In genomic region chr16:33403258-33403657, GRCm38 (mm10) we compare ENCODE assay signal across 28 mouse cellular contexts. TPM values are rescaled to one million over a fixed set of nuclear protein-coding genes. Genes with fewer than 3 reads are reported as not detected.
A peak's percentile ranks its signal among the peaks of the same experiment; 100 is the strongest.
DNase-seq lines count a peak whose midpoint lies in the region; ATAC-seq and TF ChIP-seq lines count a peak whose summit lies in the region.
"Had no signal": no experiment of that assay in that cellular context is flagged by ENCODE, and none has a peak within 500 bp of the region (broad histone marks: within the 10 kb centered on the region; RNA-seq: fewer than 3 reads in every experiment).

No protein-coding gene starts in this region.

- 64% methylated on average over 2 of the region's 2 CpGs for WGBS in liver, embryonic 12.5 days (ENCODE audit: insufficient replicate concordance)
- WGBS in liver, postnatal 0 days (ENCODE audit: insufficient replicate concordance), result 60% methylated on average over 2 of the region's 2 CpGs
- 81% methylated on average over 2 of the region's 2 CpGs for WGBS in forebrain, embryonic 13.5 days

- ATAC-seq in liver, embryonic 12.5 days, result no peak
- no peak for ATAC-seq in liver, postnatal 0 days
- 0 out of 2 replicates have a peak, but pooled peaks have one; percentile 19 for ATAC-seq in erythroblast, adult 5-6 weeks (replicated peaks; ENCODE audit: low FRiP score, poor library complexity, severe bottlenecking)
- no peak for ATAC-seq in forebrain, embryonic 13.5 days
- ATAC-seq: forebrain, embryonic 16.5 days; midbrain, embryonic 15.5 days had no signal

- no peaks in the 10 kb centered on the region for H3K9me3 ChIP-seq in liver, embryonic 12.5 days (replicated peaks)
- H3K9me3 ChIP-seq in liver, postnatal 0 days (ENCODE audit: low read length), result no peaks in the 10 kb centered on the region
- H3K9me3 ChIP-seq in ES-E14 (ENCODE audit: control insufficient read depth, insufficient read depth, low read depth, low read length), result no peaks in the 10 kb centered on the region
- no peaks in the 10 kb centered on the region for H3K9me3 ChIP-seq in forebrain, embryonic 13.5 days (replicated peaks)
- H3K9me3 ChIP-seq: embryonic facial prominence, embryonic 12.5 days; forebrain, embryonic 10.5 days; heart, embryonic 15.5 days; hindbrain, embryonic 12.5 days; kidney, embryonic 15.5 days; limb, embryonic 10.5 days; limb, embryonic 15.5 days; midbrain, embryonic 10.5 days; midbrain, embryonic 15.5 days; neural tube, embryonic 13.5 days had no signal

- TF ChIP-seq CTCF in liver, postnatal 0 days (IDR thresholded peaks at IDR 0.05; ENCODE audit: low read depth), result no peak

- H3K4me1 ChIP-seq in liver, embryonic 12.5 days, result peaks cover 57% of the 10 kb centered on the region
- H3K4me1 ChIP-seq in liver, postnatal 0 days (ENCODE audit: insufficient read depth), result peaks cover 17% of the 10 kb centered on the region
- H3K4me1 ChIP-seq in ES-E14 (ENCODE audit: control insufficient read depth in 2 of 2, insufficient read depth in 2 of 2, low read length in 2 of 2, poor library complexity in 1 of 2), result peaks cover 5 to 8% of the 10 kb centered on the region in 2 experiments; a peak in 2 of 4 replicates
- H3K4me1 ChIP-seq in forebrain, embryonic 13.5 days, result peaks cover 23% of the 10 kb centered on the region

- no peak for TF ChIP-seq EP300 in liver, postnatal 0 days (IDR thresholded peaks at IDR 0.05; ENCODE audit: low read depth)

- H3K36me3 ChIP-seq in liver, embryonic 12.5 days, result peaks cover 2% of the 10 kb centered on the region; the same call in 1 of the 2 replicates
- H3K36me3 ChIP-seq in liver, postnatal 0 days (replicated peaks; ENCODE audit: insufficient read depth, low read length), result no peaks in the 10 kb centered on the region
- H3K36me3 ChIP-seq in ES-E14 (ENCODE audit: control insufficient read depth, insufficient read depth, low read length, poor library complexity, severe bottlenecking), result no peaks in the 10 kb centered on the region
- H3K36me3 ChIP-seq in forebrain, embryonic 13.5 days (ENCODE audit: poor library complexity, severe bottlenecking), result no peaks in the 10 kb centered on the region
- H3K36me3 ChIP-seq: embryonic facial prominence, embryonic 12.5 days; heart, embryonic 15.5 days; hindbrain, embryonic 12.5 days; kidney, embryonic 15.5 days; limb, embryonic 15.5 days; midbrain, embryonic 15.5 days; neural tube, embryonic 13.5 days had no signal

- H3K9ac ChIP-seq in liver, embryonic 12.5 days, result no peak overlapping the region
- no peak overlapping the region for H3K9ac ChIP-seq in liver, postnatal 0 days (replicated peaks)
- no peak overlapping the region for H3K9ac ChIP-seq in ES-E14 (ENCODE audit: insufficient read depth, low read depth, low read length, poor library complexity, severe bottlenecking)
- no peak overlapping the region for H3K9ac ChIP-seq in forebrain, embryonic 13.5 days
- H3K9ac ChIP-seq: embryonic facial prominence, embryonic 12.5 days; heart, embryonic 15.5 days; hindbrain, embryonic 12.5 days; kidney, embryonic 15.5 days; limb, embryonic 15.5 days; midbrain, embryonic 15.5 days; neural tube, embryonic 13.5 days had no signal

- no peak overlapping the region for H3K4me3 ChIP-seq in liver, embryonic 12.5 days
- H3K4me3 ChIP-seq in liver, postnatal 0 days (ENCODE audit: low read depth, low read length), result no peak overlapping the region
- H3K4me3 ChIP-seq in ES-E14 (ENCODE audit: insufficient read depth in 1 of 2, low read depth in 1 of 2, low read length in 2 of 2, poor library complexity in 1 of 2, severe bottlenecking in 1 of 2), result no peak overlapping the region
- H3K4me3 ChIP-seq in forebrain, embryonic 13.5 days, result no peak overlapping the region
- H3K4me3 ChIP-seq: embryonic facial prominence, embryonic 12.5 days; forebrain, embryonic 10.5 days; heart, embryonic 15.5 days; hindbrain, embryonic 12.5 days; kidney, embryonic 15.5 days; limb, embryonic 10.5 days; limb, embryonic 15.5 days; midbrain, embryonic 10.5 days; midbrain, embryonic 15.5 days; neural tube, embryonic 13.5 days had no signal

- no peak overlapping the region for H3K4me2 ChIP-seq in liver, embryonic 12.5 days
- no peak overlapping the region for H3K4me2 ChIP-seq in liver, postnatal 0 days (ENCODE audit: low read depth, low read length)
- H3K4me2 ChIP-seq in forebrain, embryonic 13.5 days, result no peak overlapping the region
- H3K4me2 ChIP-seq: embryonic facial prominence, embryonic 12.5 days; heart, embryonic 15.5 days; hindbrain, embryonic 12.5 days; kidney, embryonic 15.5 days; limb, embryonic 15.5 days; midbrain, embryonic 15.5 days; neural tube, embryonic 13.5 days had no signal

- H3K27me3 ChIP-seq in liver, embryonic 12.5 days (replicated peaks), result no peaks in the 10 kb centered on the region
- no peaks in the 10 kb centered on the region for H3K27me3 ChIP-seq in liver, postnatal 0 days (ENCODE audit: insufficient read depth, low read length)
- no peaks in the 10 kb centered on the region for H3K27me3 ChIP-seq in forebrain, embryonic 13.5 days
- H3K27me3 ChIP-seq: embryonic facial prominence, embryonic 12.5 days; heart, embryonic 15.5 days; hindbrain, embryonic 12.5 days; kidney, embryonic 15.5 days; limb, embryonic 15.5 days; midbrain, embryonic 15.5 days; neural tube, embryonic 13.5 days had no signal

- DNase-seq in liver, postnatal 0 days, result no peak
- DNase-seq in ES-E14 (ENCODE audit: low read depth, low spot score), result no peak
- DNase-seq in neural tube, embryonic 10.5 days (ENCODE audit: extremely low spot score, low spot score), result no peak
- DNase-seq: adrenal gland, postnatal 14 days; cerebellum, adult 11-12 months; cerebellum, adult 9-11 months; embryo, embryonic 11 days; kidney, adult 18-20 months; kidney, postnatal 25 days; layer of hippocampus, postnatal 36 days; lung, postnatal 10 days; right cerebral cortex, postnatal 4 days; thymus, postnatal 4 days had no signal

- in situ Hi-C loops in ES-E14 (cut with MboI; ENCODE audit: low sequenced_read_pairs in 2 of 2, unreplicated experiment in 2 of 2), result no loop called here

- peak overlapping the region; percentile 5; the same call in 1 of the 2 replicates for H3K27ac ChIP-seq in liver, embryonic 12.5 days
- no peak overlapping the region for H3K27ac ChIP-seq in liver, postnatal 0 days (ENCODE audit: low read depth)
- H3K27ac ChIP-seq in ES-E14 (ENCODE audit: insufficient read depth, low read depth, low read length, poor library complexity, severe bottlenecking), result no peak overlapping the region
- H3K27ac ChIP-seq in forebrain, embryonic 13.5 days, result no peak overlapping the region
- H3K27ac ChIP-seq: embryonic facial prominence, embryonic 12.5 days; forebrain, embryonic 10.5 days; heart, embryonic 15.5 days; hindbrain, embryonic 12.5 days; kidney, embryonic 15.5 days; limb, embryonic 10.5 days; limb, embryonic 15.5 days; macrophage; midbrain, embryonic 10.5 days; midbrain, embryonic 15.5 days; neural tube, embryonic 13.5 days had no signal

TF ChIP-seq in ES-E14, 5 proteins besides CTCF, POLR2A, EP300 and RAD21:
- no peak for TF ChIP-seq ZC3H11A (IDR thresholded peaks at IDR 0.05; ENCODE audit: borderline replicate concordance, low read depth, low read length)
- TF ChIP-seq MAFK (IDR thresholded peaks at IDR 0.05; ENCODE audit: insufficient read depth, low read depth, low read length), result 0 out of 2 replicates have a peak, but pooled peaks have one; percentile 11
- TF ChIP-seq ZNF384 (IDR thresholded peaks at IDR 0.05; ENCODE audit: low read depth, low read length), result no peak
- no peak for TF ChIP-seq HCFC1 (IDR thresholded peaks at IDR 0.05; ENCODE audit: borderline replicate concordance, insufficient read depth, low read length)
- TF ChIP-seq CHD2 (IDR thresholded peaks at IDR 0.05; ENCODE audit: low read depth, low read length), result no peak

RNA-seq across cellular contexts. Expression of gene Zfp148, which starts 22.6 kb away (rescaled TPM):
- polyA plus RNA-seq in liver, embryonic 12.5 days (2016; fragmentation: Nextera tagmentation; extraction: Ambion mirVana), result 22.3 and 23.6 TPM in 2 replicates
- polyA plus RNA-seq in liver, postnatal 0 days (2015; fragmentation: Nextera tagmentation; extraction: Ambion mirVana), result 11.7 and 13.2 TPM in 2 replicates
- total RNA-seq in ES-E14 (2012; rRNA removed), result 14.6 and 19.5 TPM in 2 replicates
- 11.5 and 15.7 TPM in 2 replicates for total RNA-seq in erythroblast, adult 5-6 weeks (2015; ENCODE audit: low replicate concordance)
- total RNA-seq in erythroblast, adult 5-6 weeks (2017; ENCODE audit: low replicate concordance), result 5.8 and 7.2 TPM in 2 replicates
- 66.6 and 66.7 TPM in 2 replicates for polyA plus RNA-seq in forebrain, embryonic 13.5 days (2015; fragmentation: Nextera tagmentation; extraction: Ambion mirVana)
